In the genomic region with DNA sequence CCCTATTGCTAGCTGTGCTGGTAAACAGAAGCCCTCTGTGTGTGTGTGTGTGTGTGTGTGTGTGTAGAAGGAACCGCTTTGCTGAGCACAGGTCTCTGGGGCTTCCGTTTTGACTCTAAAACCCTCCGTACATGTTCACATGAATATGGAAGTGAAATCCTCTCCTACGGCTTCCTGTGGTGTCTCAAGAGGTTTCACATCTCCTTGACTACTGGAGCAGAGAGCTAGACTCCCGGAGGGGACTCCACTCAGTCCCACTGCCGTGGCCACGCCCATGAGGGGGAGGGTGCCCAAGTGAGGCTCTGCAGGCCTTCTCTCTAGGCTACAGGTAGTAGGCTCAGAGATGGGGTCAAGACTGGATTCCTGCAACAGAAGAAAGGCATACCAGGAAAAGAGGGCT, we compare ENCODE assay signal across 9 mouse cellular contexts. TPM values are rescaled to one million over a fixed set of nuclear protein-coding genes. Genes with fewer than 3 reads are reported as not detected.
DNase-seq lines count a peak whose midpoint lies in the region; ATAC-seq and TF ChIP-seq lines count a peak whose summit lies in the region.
"Had no signal": no experiment of that assay in that cellular context is flagged by ENCODE, and none has a peak within 500 bp of the region (broad histone marks: within the 10 kb centered on the region; RNA-seq: fewer than 3 reads in every experiment).

Gene H2-DMb2, plus strand, starts transcription at position 275 of the 400 bp plus-strand sequence.

- H3K9me3 ChIP-seq in heart, embryonic 16.5 days (replicated peaks; ENCODE audit: control insufficient read depth, low read length) = no peaks in the 10 kb centered on the region
- no peaks in the 10 kb centered on the region for H3K9me3 ChIP-seq in liver, postnatal 0 days (ENCODE audit: low read length)
- no peaks in the 10 kb centered on the region for H3K9me3 ChIP-seq in intestine, postnatal 0 days (ENCODE audit: control insufficient read depth)

- peaks cover 22% of the 10 kb centered on the region for H3K27me3 ChIP-seq in heart, embryonic 16.5 days (ENCODE audit: control insufficient read depth, insufficient read depth, low read length)
- peaks cover 27% of the 10 kb centered on the region for H3K27me3 ChIP-seq in liver, postnatal 0 days (ENCODE audit: insufficient read depth, low read length)
- peaks cover 27% of the 10 kb centered on the region; the same call in 1 of the 2 replicates for H3K27me3 ChIP-seq in intestine, postnatal 0 days (replicated peaks; ENCODE audit: control insufficient read depth, insufficient read depth, low read length)

- TF ChIP-seq EP300 in liver, postnatal 0 days (IDR thresholded peaks at IDR 0.05; ENCODE audit: low read depth) = no peak

- 34% methylated on average over 7 of the region's 7 CpGs for WGBS in heart, embryonic 16.5 days
- WGBS in liver, postnatal 0 days (ENCODE audit: insufficient replicate concordance) = 14% methylated on average over 7 of the region's 7 CpGs
- WGBS in intestine, postnatal 0 days = 31% methylated on average over 7 of the region's 7 CpGs

- H3K36me3 ChIP-seq in heart, embryonic 16.5 days (ENCODE audit: control insufficient read depth, insufficient read depth) = no peaks in the 10 kb centered on the region
- H3K36me3 ChIP-seq in liver, postnatal 0 days (replicated peaks; ENCODE audit: insufficient read depth, low read length) = no peaks in the 10 kb centered on the region
- H3K36me3 ChIP-seq in intestine, postnatal 0 days (ENCODE audit: control insufficient read depth, insufficient read depth) = no peaks in the 10 kb centered on the region

- no peak within 1 kb of the TSS for H3K4me2 ChIP-seq in heart, embryonic 16.5 days (ENCODE audit: low read depth, low read length)
- peak within 1 kb of the TSS; percentile 13 for H3K4me2 ChIP-seq in liver, postnatal 0 days (ENCODE audit: low read depth, low read length)
- H3K4me2 ChIP-seq in intestine, postnatal 0 days (replicated peaks; ENCODE audit: low read depth) = no peak within 1 kb of the TSS

- H3K4me1 ChIP-seq in heart, embryonic 16.5 days (ENCODE audit: control insufficient read depth, insufficient read depth, low read length) = peaks cover 9% of the 10 kb centered on the region
- no peaks in the 10 kb centered on the region for H3K4me1 ChIP-seq in liver, postnatal 0 days (ENCODE audit: insufficient read depth)
- 0 out of 2 replicates have a peak, but pooled peaks cover 2% of the 10 kb centered on the region for H3K4me1 ChIP-seq in intestine, postnatal 0 days (replicated peaks; ENCODE audit: control insufficient read depth, insufficient read depth, low read length)

- H3K9ac ChIP-seq in heart, embryonic 16.5 days (ENCODE audit: low read length) = no peak within 1 kb of the TSS
- no peak within 1 kb of the TSS for H3K9ac ChIP-seq in liver, postnatal 0 days (replicated peaks)
- no peak within 1 kb of the TSS for H3K9ac ChIP-seq in intestine, postnatal 0 days (ENCODE audit: low read depth, low read length)

- TF ChIP-seq CTCF in liver, postnatal 0 days (IDR thresholded peaks at IDR 0.05; ENCODE audit: low read depth) = no peak
- no peak for TF ChIP-seq CTCF in intestine, postnatal 0 days (IDR thresholded peaks at IDR 0.05; ENCODE audit: low read depth)

- H3K4me3 ChIP-seq in heart, embryonic 16.5 days (ENCODE audit: low read length) = no peak within 1 kb of the TSS
- H3K4me3 ChIP-seq in liver, postnatal 0 days (ENCODE audit: low read depth, low read length) = no peak within 1 kb of the TSS
- no peak within 1 kb of the TSS for H3K4me3 ChIP-seq in intestine, postnatal 0 days (ENCODE audit: low read depth, low read length)
- H3K4me3 ChIP-seq: myocyte had no signal

- ATAC-seq in heart, embryonic 16.5 days (replicated peaks; ENCODE audit: extremely low read depth, insufficient read depth, low FRiP score) = peak; percentile 50
- peak; percentile 73 for ATAC-seq in liver, postnatal 0 days
- no peak for ATAC-seq in intestine, postnatal 0 days

- peak; percentile 53 to 57 for DNase-seq in right cerebral cortex, postnatal 10 days (ENCODE audit: low spot score in 2 of 2)
- no peak for DNase-seq in right cerebral cortex, adult 2 months (ENCODE audit: low spot score in 2 of 2)
- peak; percentile 74 for DNase-seq in liver, postnatal 0 days
- peak; percentile 66 to 91 for DNase-seq in spleen, postnatal 10 days (ENCODE audit: low spot score in 2 of 2)
- DNase-seq in adrenal gland, adult 18-20 months (ENCODE audit: low spot score in 2 of 2) = no peak
- no peak for DNase-seq in layer of hippocampus, adult 9-10 months (ENCODE audit: low spot score)

- peak within 1 kb of the TSS; percentile 61; the same call in 1 of the 2 replicates for H3K27ac ChIP-seq in heart, embryonic 16.5 days (ENCODE audit: low read length)
- peak within 1 kb of the TSS; percentile 70 for H3K27ac ChIP-seq in liver, postnatal 0 days (ENCODE audit: low read depth)
- H3K27ac ChIP-seq in intestine, postnatal 0 days (ENCODE audit: low read depth, low read length) = no peak within 1 kb of the TSS

RNA-seq across cellular contexts. Expression of gene H2-DMb2, which starts in this region (rescaled TPM):
- 2.5 and 6.1 TPM in 2 replicates for polyA plus RNA-seq in heart, embryonic 16.5 days (2015; fragmentation: Nextera tagmentation; extraction: Ambion mirVana)
- 1.9 and 2.1 TPM in 2 replicates for polyA plus RNA-seq in liver, postnatal 0 days (2015; fragmentation: Nextera tagmentation; extraction: Ambion mirVana)
- polyA plus RNA-seq in intestine, postnatal 0 days (2015; fragmentation: Nextera tagmentation; extraction: Ambion mirVana) = 0.97 and 0.98 TPM in 2 replicates
- total RNA-seq in adrenal gland, adult 18-20 months (2021) = 1 to 10 TPM; 2.0 to 3.8 TPM
- polyA plus RNA-seq: myocyte had no signal

Comparison
In these comparisons a context has a peak if more than half of its experiments do, and no peak if none do; other contexts are left out.
1. DNase-seq: peak in right cerebral cortex, postnatal 10 days (2 of 2), liver, postnatal 0 days (single experiment) and spleen, postnatal 10 days (2 of 2); none in right cerebral cortex, adult 2 months (0 of 2), adrenal gland, adult 18-20 months (0 of 2) and layer of hippocampus, adult 9-10 months (single experiment).